ENCODE assay signal across 8 mouse cellular contexts in genomic region chr1:34738386-34739067, GRCm38 (mm10).
A peak's percentile ranks its signal among the peaks of the same experiment; 100 is the strongest.
DNase-seq lines count a peak whose midpoint lies in the region; ATAC-seq and TF ChIP-seq lines count a peak whose summit lies in the region.

No protein-coding gene starts in this region.

- H3K4me2 ChIP-seq in heart, embryonic 12.5 days: no peak overlapping the region
- H3K4me2 ChIP-seq in hindbrain, postnatal 0 days (ENCODE audit: low read depth, low read length): no peak overlapping the region
- H3K4me2 ChIP-seq in midbrain, postnatal 0 days (ENCODE audit: low read depth, low read length, poor library complexity, severe bottlenecking): no peak overlapping the region
- H3K4me2 ChIP-seq in stomach, embryonic 14.5 days (replicated peaks; ENCODE audit: low read depth, low read length): no peak overlapping the region

- H3K4me1 ChIP-seq in heart, embryonic 12.5 days (replicated peaks): 0 out of 2 replicates have a peak, but pooled peaks cover under 1% of the 10 kb centered on the region
- H3K4me1 ChIP-seq in hindbrain, postnatal 0 days (ENCODE audit: insufficient read depth, low read length): no peaks in the 10 kb centered on the region
- no peaks in the 10 kb centered on the region for H3K4me1 ChIP-seq in midbrain, postnatal 0 days (ENCODE audit: insufficient read depth, low read length)
- H3K4me1 ChIP-seq in stomach, embryonic 14.5 days (ENCODE audit: control insufficient read depth, insufficient read depth, low read length): no peaks in the 10 kb centered on the region

- no peak overlapping the region for H3K4me3 ChIP-seq in heart, embryonic 12.5 days
- H3K4me3 ChIP-seq in hindbrain, postnatal 0 days (ENCODE audit: low read length): no peak overlapping the region
- no peak overlapping the region for H3K4me3 ChIP-seq in midbrain, postnatal 0 days (ENCODE audit: low read depth, low read length)
- H3K4me3 ChIP-seq in stomach, embryonic 14.5 days (ENCODE audit: low read depth, low read length): no peak overlapping the region

- no peak overlapping the region for H3K27ac ChIP-seq in heart, embryonic 12.5 days (ENCODE audit: poor library complexity, severe bottlenecking)
- no peak overlapping the region for H3K27ac ChIP-seq in hindbrain, postnatal 0 days
- no peak overlapping the region for H3K27ac ChIP-seq in midbrain, postnatal 0 days (ENCODE audit: low read depth, low read length)
- H3K27ac ChIP-seq in stomach, embryonic 14.5 days (ENCODE audit: low read length): no peak overlapping the region

- WGBS in heart, embryonic 12.5 days: 48% methylated on average over 14 of the region's 14 CpGs
- 53% methylated on average over 14 of the region's 14 CpGs for WGBS in hindbrain, postnatal 0 days
- WGBS in midbrain, postnatal 0 days: 57% methylated on average over 14 of the region's 14 CpGs
- WGBS in stomach, embryonic 14.5 days: 35% methylated on average over 14 of the region's 14 CpGs

- H3K36me3 ChIP-seq in heart, embryonic 12.5 days: 0 out of 2 replicates have a peak, but pooled peaks cover 4% of the 10 kb centered on the region
- no peaks in the 10 kb centered on the region for H3K36me3 ChIP-seq in hindbrain, postnatal 0 days (ENCODE audit: insufficient read depth, low read length)
- no peaks in the 10 kb centered on the region for H3K36me3 ChIP-seq in midbrain, postnatal 0 days (ENCODE audit: insufficient read depth, low read length)
- H3K36me3 ChIP-seq in stomach, embryonic 14.5 days (ENCODE audit: control insufficient read depth, insufficient read depth, low read length): no peaks in the 10 kb centered on the region

- no peak overlapping the region for H3K9ac ChIP-seq in heart, embryonic 12.5 days
- no peak overlapping the region for H3K9ac ChIP-seq in hindbrain, postnatal 0 days (replicated peaks; ENCODE audit: low read length)
- no peak overlapping the region for H3K9ac ChIP-seq in midbrain, postnatal 0 days (replicated peaks; ENCODE audit: low read length, poor library complexity, severe bottlenecking)
- no peak overlapping the region for H3K9ac ChIP-seq in stomach, embryonic 14.5 days (replicated peaks; ENCODE audit: low read depth, low read length)

- H3K9me3 ChIP-seq in heart, embryonic 12.5 days (replicated peaks): 0 out of 2 replicates have a peak, but pooled peaks cover 5% of the 10 kb centered on the region
- no peaks in the 10 kb centered on the region for H3K9me3 ChIP-seq in hindbrain, postnatal 0 days (ENCODE audit: low read length)
- H3K9me3 ChIP-seq in midbrain, postnatal 0 days (ENCODE audit: low read length): no peaks in the 10 kb centered on the region
- H3K9me3 ChIP-seq in stomach, embryonic 14.5 days (ENCODE audit: control insufficient read depth, low read depth, low read length): no peaks in the 10 kb centered on the region

- TF ChIP-seq CTCF in hindbrain, postnatal 0 days (IDR thresholded peaks at IDR 0.05; ENCODE audit: low read depth): peak; percentile 83
- peak; percentile 77 for TF ChIP-seq CTCF in midbrain, postnatal 0 days (IDR thresholded peaks at IDR 0.05)

- no peaks in the 10 kb centered on the region for H3K27me3 ChIP-seq in heart, embryonic 12.5 days (replicated peaks)
- no peaks in the 10 kb centered on the region for H3K27me3 ChIP-seq in hindbrain, postnatal 0 days (ENCODE audit: insufficient read depth, low read length)
- H3K27me3 ChIP-seq in midbrain, postnatal 0 days (ENCODE audit: insufficient read depth, low read length): no peaks in the 10 kb centered on the region
- no peaks in the 10 kb centered on the region for H3K27me3 ChIP-seq in stomach, embryonic 14.5 days (ENCODE audit: control insufficient read depth, insufficient read depth, low read length)

- DNase-seq in heart, adult 8-10 months (ENCODE audit: low spot score): peak; percentile 26
- DNase-seq in adrenal gland, adult 8-10 months: peak; percentile 41
- peak; percentile 40 for DNase-seq in embryo, embryonic 11.5 days (ENCODE audit: low read depth, low spot score)
- peak; percentile 86 for DNase-seq in hindbrain, postnatal 0 days (ENCODE audit: low spot score)
- peak; percentile 26 to 86 for DNase-seq in left cerebral cortex, adult 9 months (ENCODE audit: low spot score in 2 of 2)
- peak; percentile 78 for DNase-seq in midbrain, postnatal 0 days (ENCODE audit: low spot score)

- ATAC-seq in heart, embryonic 12.5 days (ENCODE audit: insufficient number of reproducible peaks, low FRiP score): no peak
- peak; percentile 68; the same call in 1 of the 2 replicates for ATAC-seq in hindbrain, postnatal 0 days
- ATAC-seq in midbrain, postnatal 0 days (ENCODE audit: low FRiP score): no peak
- peak; percentile 56; the same call in 1 of the 2 replicates for ATAC-seq in stomach, embryonic 14.5 days (ENCODE audit: insufficient number of reproducible peaks, insufficient read depth, low FRiP score, low read depth)

Comparison
In these comparisons a context has a peak if more than half of its experiments do, and no peak if none do; other contexts are left out.
1. DNase-seq: peak in every context shown above with its lines; median percentile 86 in hindbrain, postnatal 0 days; 78 in midbrain, postnatal 0 days; 56 in left cerebral cortex, adult 9 months; 41 in adrenal gland, adult 8-10 months; 40 in embryo, embryonic 11.5 days; 26 in heart, adult 8-10 months.
2. ATAC-seq: peak in hindbrain, postnatal 0 days (single experiment) and stomach, embryonic 14.5 days (single experiment); none in heart, embryonic 12.5 days (single experiment) and midbrain, postnatal 0 days (single experiment).